22 mouse cellular contexts compared by ENCODE assay signal in genomic region chr4:137717005-137717404, GRCm38 (mm10). TPM values are rescaled to one million over a fixed set of nuclear protein-coding genes. Genes with fewer than 3 reads are reported as not detected.
DNase-seq lines count a peak whose midpoint lies in the region; ATAC-seq and TF ChIP-seq lines count a peak whose summit lies in the region.
"Had no signal": no experiment of that assay in that cellular context is flagged by ENCODE, and none has a peak within 500 bp of the region (broad histone marks: within the 10 kb centered on the region; RNA-seq: fewer than 3 reads in every experiment).

No protein-coding gene starts in this region.

- no peaks in the 10 kb centered on the region for H3K9me3 ChIP-seq in hindbrain, embryonic 11.5 days (ENCODE audit: control insufficient read depth, low read length)
- H3K9me3 ChIP-seq in hindbrain, postnatal 0 days (ENCODE audit: low read length) = no peaks in the 10 kb centered on the region
- H3K9me3 ChIP-seq in limb, embryonic 14.5 days (ENCODE audit: control insufficient read depth, low read length) = no peaks in the 10 kb centered on the region
- H3K9me3 ChIP-seq: embryonic facial prominence, embryonic 15.5 days; heart, embryonic 12.5 days; limb, embryonic 12.5 days; liver, embryonic 13.5 days; neural tube, embryonic 15.5 days had no signal

- no peak for TF ChIP-seq CTCF in hindbrain, postnatal 0 days (IDR thresholded peaks at IDR 0.05; ENCODE audit: low read depth)

- peaks cover 2% of the 10 kb centered on the region; the same call in 1 of the 2 replicates for H3K27me3 ChIP-seq in hindbrain, embryonic 11.5 days (ENCODE audit: control insufficient read depth, insufficient read depth, low read length)
- H3K27me3 ChIP-seq in hindbrain, postnatal 0 days (ENCODE audit: insufficient read depth, low read length) = no peaks in the 10 kb centered on the region
- no peaks in the 10 kb centered on the region for H3K27me3 ChIP-seq in limb, embryonic 14.5 days (ENCODE audit: control insufficient read depth, insufficient read depth, low read length)
- H3K27me3 ChIP-seq: embryonic facial prominence, embryonic 15.5 days; neural tube, embryonic 15.5 days had no signal

- DNase-seq in hindbrain, embryonic 11.5 days (ENCODE audit: low spot score) = no peak
- DNase-seq in hindbrain, postnatal 0 days (ENCODE audit: low spot score) = no peak
- peak; percentile 87 for DNase-seq in adrenal gland, adult 2 months
- DNase-seq in adrenal gland, postnatal 14 days = peak; percentile 69
- no peak for DNase-seq in limb, embryonic 14.5 days (ENCODE audit: low spot score)
- DNase-seq in layer of hippocampus, adult 9-11 months = no peak
- DNase-seq in cerebellum, adult 8-10 months = no peak
- DNase-seq: B cell, adult 2 months; cerebellum, adult 9-11 months; heart, postnatal 14 days; kidney, adult 9 months; kidney, postnatal 14 days; liver, embryonic 13.5 days; lung, adult 2 months; lung, postnatal 14 days; thymus, postnatal 25 days had no signal

- no peak for TF ChIP-seq POLR2A in limb, embryonic 14.5 days (IDR thresholded peaks at IDR 0.05; ENCODE audit: borderline replicate concordance, extremely low read depth, insufficient read depth, insufficient read length)

- H3K27ac ChIP-seq in hindbrain, embryonic 11.5 days (ENCODE audit: low read depth, low read length) = no peak overlapping the region
- H3K27ac ChIP-seq in hindbrain, postnatal 0 days = no peak overlapping the region
- no peak overlapping the region for H3K27ac ChIP-seq in limb, embryonic 14.5 days (replicated peaks; ENCODE audit: low read depth, low read length)
- H3K27ac ChIP-seq: embryonic facial prominence, embryonic 15.5 days; limb, embryonic 12.5 days; liver, embryonic 13.5 days; neural tube, embryonic 15.5 days had no signal

- 53% methylated on average over 7 of the region's 7 CpGs for WGBS in hindbrain, embryonic 11.5 days
- 58% methylated on average over 7 of the region's 7 CpGs for WGBS in hindbrain, postnatal 0 days
- 67% methylated on average over 7 of the region's 7 CpGs for WGBS in limb, embryonic 14.5 days

- H3K4me2 ChIP-seq in hindbrain, embryonic 11.5 days (replicated peaks; ENCODE audit: low read depth, low read length) = no peak overlapping the region
- no peak overlapping the region for H3K4me2 ChIP-seq in hindbrain, postnatal 0 days (ENCODE audit: low read depth, low read length)
- no peak overlapping the region for H3K4me2 ChIP-seq in limb, embryonic 14.5 days (replicated peaks; ENCODE audit: low read depth, low read length, severe bottlenecking)
- H3K4me2 ChIP-seq: embryonic facial prominence, embryonic 15.5 days; heart, embryonic 12.5 days; limb, embryonic 12.5 days; liver, embryonic 13.5 days; midbrain, embryonic 11.5 days; neural tube, embryonic 15.5 days had no signal

- no peaks in the 10 kb centered on the region for H3K36me3 ChIP-seq in hindbrain, embryonic 11.5 days (ENCODE audit: control insufficient read depth, insufficient read depth, low read length)
- peaks cover 5% of the 10 kb centered on the region for H3K36me3 ChIP-seq in hindbrain, postnatal 0 days (ENCODE audit: insufficient read depth, low read length)
- no peaks in the 10 kb centered on the region for H3K36me3 ChIP-seq in limb, embryonic 14.5 days (ENCODE audit: control insufficient read depth, insufficient read depth, low read length)
- H3K36me3 ChIP-seq: embryonic facial prominence, embryonic 15.5 days; heart, embryonic 12.5 days; limb, embryonic 12.5 days; liver, embryonic 13.5 days had no signal

- H3K9ac ChIP-seq in hindbrain, embryonic 11.5 days (ENCODE audit: low read depth, low read length) = 0 out of 2 replicates have a peak overlapping the region, but pooled peaks have one; percentile 15
- no peak overlapping the region for H3K9ac ChIP-seq in hindbrain, postnatal 0 days (replicated peaks; ENCODE audit: low read length)
- 0 out of 2 replicates have a peak overlapping the region, but pooled peaks have one; percentile 21 for H3K9ac ChIP-seq in limb, embryonic 14.5 days (ENCODE audit: low read depth, low read length, severe bottlenecking)
- H3K9ac ChIP-seq: embryonic facial prominence, embryonic 15.5 days; heart, embryonic 12.5 days; liver, embryonic 13.5 days; neural tube, embryonic 15.5 days had no signal

- H3K4me3 ChIP-seq in hindbrain, embryonic 11.5 days (ENCODE audit: low read depth, low read length) = no peak overlapping the region
- no peak overlapping the region for H3K4me3 ChIP-seq in hindbrain, postnatal 0 days (ENCODE audit: low read length)
- no peak overlapping the region for H3K4me3 ChIP-seq in limb, embryonic 14.5 days (replicated peaks; ENCODE audit: low read length)
- H3K4me3 ChIP-seq: embryonic facial prominence, embryonic 15.5 days; heart, embryonic 12.5 days; limb, embryonic 12.5 days; liver, embryonic 13.5 days; neural tube, embryonic 15.5 days had no signal

- H3K4me1 ChIP-seq in hindbrain, embryonic 11.5 days (replicated peaks; ENCODE audit: control insufficient read depth, insufficient read depth, low read length) = peaks cover 10% of the 10 kb centered on the region
- H3K4me1 ChIP-seq in hindbrain, postnatal 0 days (ENCODE audit: insufficient read depth, low read length) = peaks cover 5% of the 10 kb centered on the region
- H3K4me1 ChIP-seq in limb, embryonic 14.5 days (ENCODE audit: control insufficient read depth, insufficient read depth, low read length) = peaks cover 12% of the 10 kb centered on the region

- no peak for ATAC-seq in hindbrain, embryonic 11.5 days (ENCODE audit: low FRiP score)
- no peak for ATAC-seq in hindbrain, postnatal 0 days
- ATAC-seq in limb, embryonic 14.5 days (ENCODE audit: low FRiP score, low read depth) = no peak
- ATAC-seq: forebrain, embryonic 14.5 days had no signal

RNA-seq across cellular contexts. Expression of gene Rap1gap, which starts 52.5 kb away (rescaled TPM):
- polyA plus RNA-seq in hindbrain, embryonic 11.5 days (2014; fragmentation: Nextera tagmentation; extraction: Ambion mirVana) = 8.5 and 9.1 TPM in 2 replicates
- 277 and 282 TPM in 2 replicates for total RNA-seq in hindbrain, postnatal 0 days (2014; rRNA removed)
- polyA plus RNA-seq in hindbrain, postnatal 0 days (2015; fragmentation: Nextera tagmentation; extraction: Ambion mirVana) = 105 and 110 TPM in 2 replicates
- total RNA-seq in adrenal gland, adult 2 months (2021) = 100 to 1,000 TPM; 119 to 172 TPM
- 489 and 541 TPM in 2 replicates for polyA plus RNA-seq in adrenal gland, adult 2 months (2012; rRNA removed)
- 40.8 and 44.9 TPM in 2 replicates for total RNA-seq in adrenal gland, postnatal 14 days (2021)
- 35.2 and 43.2 TPM in 2 replicates for polyA plus RNA-seq in limb, embryonic 14.5 days (2012; rRNA removed)
- 11.9 and 12.5 TPM in 2 replicates for polyA plus RNA-seq in limb, embryonic 14.5 days (2014; fragmentation: Nextera tagmentation; extraction: Ambion mirVana)

Comparison
In these comparisons a context has a peak if more than half of its experiments do, and no peak if none do; other contexts are left out.
1. DNase-seq: peak in adrenal gland, adult 2 months (single experiment) and adrenal gland, postnatal 14 days (single experiment); none in hindbrain, embryonic 11.5 days (single experiment), hindbrain, postnatal 0 days (single experiment), limb, embryonic 14.5 days (single experiment), layer of hippocampus, adult 9-11 months (single experiment) and cerebellum, adult 8-10 months (single experiment).